Mouse (Mus musculus): ENCODE results near the gene Frat1. TPM values are rescaled to one million over a fixed set of nuclear protein-coding genes. Genes with fewer than 3 reads are reported as not detected.

The Frat1 gene
- total RNA-seq, 2 experiments from 2014 or later: 5.6 to 6.1 TPM

GRCm38 (mm10) chr19:41816915-41817314, 12.9 kb upstream of the Frat1 start:
- no peak for DNase-seq

- DNase-seq: peak; percentile 33
These were observed 12.4 kb upstream of the Frat1 start for GRCm38 (mm10) chr19:41817325-41817724.

GRCm38 (mm10) chr19:41818749-41819148, 11.0 kb upstream of the Frat1 start:
- DNase-seq: no peak

GRCm38 (mm10) chr19:41821436-41821835, 8.3 kb upstream of the Frat1 start:
- DNase-seq: no peak

- no peak for DNase-seq
These were observed 7.2 kb upstream of the Frat1 start for GRCm38 (mm10) chr19:41822589-41822988.

GRCm38 (mm10) chr19:41824950-41825349, 4.8 kb upstream of the Frat1 start:
- no peak for DNase-seq

GRCm38 (mm10) chr19:41826529-41826928, 3.2 kb upstream of the Frat1 start:
- DNase-seq: no peak

- DNase-seq: no peak
These were observed 829 bp upstream of the Frat1 start for GRCm38 (mm10) chr19:41828941-41829340.

GRCm38 (mm10) chr19:41830106-41831031, 599 bp downstream of the Frat1 start:
- DNase-seq: peak; percentile 70

GRCm38 (mm10) chr19:41831101-41831570, 1.4 kb downstream of the Frat1 start:
- peak; percentile 30 for DNase-seq

GRCm38 (mm10) chr19:41831718-41832391, 2.1 kb downstream of the Frat1 start:
- no peak for DNase-seq

GRCm38 (mm10) chr19:41832501-41833201, 2.9 kb downstream of the Frat1 start:
- DNase-seq: no peak

GRCm38 (mm10) chr19:41835407-41835806, 5.6 kb downstream of the Frat1 start:
- no peak for DNase-seq

- DNase-seq: no peak
These were observed 6.0 kb downstream of the Frat1 start for GRCm38 (mm10) chr19:41835816-41836215.

GRCm38 (mm10) chr19:41836719-41837118, 6.9 kb downstream of the Frat1 start:
- DNase-seq: no peak

- DNase-seq: no peak
These were observed 7.6 kb downstream of the Frat1 start for GRCm38 (mm10) chr19:41837194-41837916.

GRCm38 (mm10) chr19:41837917-41838261, 8.1 kb downstream of the Frat1 start:
- DNase-seq: no peak

GRCm38 (mm10) chr19:41838808-41839207, 9.0 kb downstream of the Frat1 start:
- DNase-seq: no peak

GRCm38 (mm10) chr19:41839685-41840084, 9.9 kb downstream of the Frat1 start:
- no peak for DNase-seq

GRCm38 (mm10) chr19:41841105-41841750, 11.5 kb downstream of the Frat1 start:
- DNase-seq: no peak

GRCm38 (mm10) chr19:41842196-41842595, 12.4 kb downstream of the Frat1 start:
- DNase-seq: no peak

GRCm38 (mm10) chr19:41842706-41843105, 12.9 kb downstream of the Frat1 start:
- DNase-seq: no peak
